Mouse (Mus musculus) embryo, embryonic 10 days (tissue): Measurements from ENCODE around the gene Pamr1.

Experiments used
- DNase-seq: peaks from one replicate; pipeline ENCODE4 v3.0.0-alpha.2; 2015; ENCODE audit warnings: low spot score

Gene Pamr1

GRCm38 (mm10) chr2:102549611-102550266 lies at the start of gene Pamr1:
Gene Pamr1 (plus strand): TSS chr2:102550012.
- DNase-seq = peak; percentile 69

DNA sequence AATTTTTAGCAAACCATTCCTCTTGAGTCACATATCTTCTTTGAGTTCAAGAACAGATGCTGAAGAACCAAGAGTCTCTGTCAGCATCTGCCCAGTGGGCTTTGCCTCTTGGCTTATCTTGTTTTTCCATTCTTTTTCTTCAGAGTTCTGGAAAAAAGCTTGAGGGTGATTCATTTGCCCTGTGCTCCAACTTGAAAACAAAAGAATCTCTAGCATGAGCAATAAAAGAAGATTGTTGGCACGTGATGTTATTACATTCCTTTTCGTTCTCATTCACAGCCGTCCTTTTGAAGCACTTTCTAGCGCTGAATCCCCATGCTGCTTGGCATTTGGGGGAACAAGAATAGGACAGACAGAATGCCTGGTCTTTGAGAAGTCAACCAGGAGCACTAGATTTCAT lies 42.2 kb upstream of the Pamr1 start:
- DNase-seq = no peak

DNA sequence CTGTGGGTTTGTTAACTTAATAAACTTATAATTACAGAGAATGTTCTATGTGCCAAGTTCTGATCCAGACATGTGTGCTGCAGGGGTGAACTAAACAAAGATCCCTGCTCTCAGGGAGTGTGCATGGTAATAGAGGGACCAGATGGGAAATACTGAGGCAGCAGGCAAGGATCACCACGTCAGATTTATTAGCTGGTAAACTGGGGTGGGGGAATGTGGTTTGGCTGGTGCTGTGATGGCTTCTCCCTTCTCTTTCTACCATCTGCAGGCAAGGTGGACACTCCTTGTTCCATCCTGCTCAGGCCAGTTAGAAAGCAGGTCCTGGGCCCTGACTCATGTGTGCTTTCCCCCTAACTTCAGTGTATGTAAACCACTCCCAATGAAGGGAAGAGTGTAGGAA lies 41.7 kb upstream of the Pamr1 start:
- no peak for DNase-seq

DNA sequence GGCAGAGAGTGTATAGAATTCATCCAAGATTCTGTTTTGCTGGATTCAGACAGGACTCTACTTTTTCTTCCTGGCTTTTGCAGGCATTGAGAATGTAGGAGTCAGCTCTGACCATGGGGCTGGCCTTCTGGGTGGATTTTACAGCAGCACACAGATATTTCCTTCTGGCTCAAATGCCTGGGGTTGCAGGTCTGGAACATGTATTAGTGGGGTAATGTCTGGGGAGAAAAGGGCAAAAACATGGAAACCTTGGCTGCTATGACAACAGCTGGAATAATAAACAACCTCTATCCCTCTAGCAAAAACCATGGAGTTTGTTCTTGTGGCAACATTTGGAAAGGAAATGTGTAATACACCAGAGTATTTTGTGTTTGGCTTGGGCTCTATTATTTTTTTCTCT lies 29.9 kb upstream of the Pamr1 start:
- DNase-seq = no peak

DNA sequence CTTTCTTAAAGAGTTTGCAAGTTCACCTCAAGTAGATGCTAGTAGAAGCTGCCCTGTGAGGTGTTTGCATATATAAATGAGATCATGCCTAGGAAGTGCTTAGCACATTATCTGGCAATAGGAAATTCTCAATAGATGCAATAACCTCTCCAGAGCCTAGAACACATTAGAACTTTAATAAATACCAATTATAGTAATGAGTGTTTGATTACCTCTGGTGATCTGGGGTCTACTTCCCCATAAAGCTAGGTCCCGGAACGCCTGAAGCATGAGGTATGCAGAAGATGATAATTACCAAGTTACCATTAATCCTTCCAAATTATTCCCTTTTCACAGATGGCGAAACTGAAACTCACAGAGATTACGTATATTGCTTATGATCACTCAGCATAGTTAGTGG lies 22.2 kb upstream of the Pamr1 start:
- no peak for DNase-seq

- no peak for DNase-seq
Observed at GRCm38 (mm10) chr2:102533437-102533836, 16.4 kb upstream of the Pamr1 start.

DNA sequence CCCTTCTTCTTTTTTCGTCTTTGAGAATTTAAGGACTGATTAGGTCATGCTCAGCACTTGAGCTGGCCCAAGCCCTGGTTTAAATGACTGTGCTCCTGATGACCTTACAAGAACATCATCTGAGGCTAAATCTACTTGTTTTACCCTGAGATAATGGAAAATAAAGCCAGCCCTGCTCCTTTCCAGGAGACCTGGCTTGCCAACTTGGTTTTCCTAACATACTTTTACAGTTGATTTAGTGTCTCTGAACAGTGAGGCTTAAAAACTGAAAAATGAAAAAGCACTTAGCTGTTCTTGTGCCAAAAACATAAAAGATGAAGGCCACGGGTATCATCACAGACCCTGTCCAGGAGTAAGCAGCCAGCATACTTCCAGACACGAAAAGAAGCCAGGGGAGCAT lies 13.0 kb upstream of the Pamr1 start:
- DNase-seq = no peak

DNA sequence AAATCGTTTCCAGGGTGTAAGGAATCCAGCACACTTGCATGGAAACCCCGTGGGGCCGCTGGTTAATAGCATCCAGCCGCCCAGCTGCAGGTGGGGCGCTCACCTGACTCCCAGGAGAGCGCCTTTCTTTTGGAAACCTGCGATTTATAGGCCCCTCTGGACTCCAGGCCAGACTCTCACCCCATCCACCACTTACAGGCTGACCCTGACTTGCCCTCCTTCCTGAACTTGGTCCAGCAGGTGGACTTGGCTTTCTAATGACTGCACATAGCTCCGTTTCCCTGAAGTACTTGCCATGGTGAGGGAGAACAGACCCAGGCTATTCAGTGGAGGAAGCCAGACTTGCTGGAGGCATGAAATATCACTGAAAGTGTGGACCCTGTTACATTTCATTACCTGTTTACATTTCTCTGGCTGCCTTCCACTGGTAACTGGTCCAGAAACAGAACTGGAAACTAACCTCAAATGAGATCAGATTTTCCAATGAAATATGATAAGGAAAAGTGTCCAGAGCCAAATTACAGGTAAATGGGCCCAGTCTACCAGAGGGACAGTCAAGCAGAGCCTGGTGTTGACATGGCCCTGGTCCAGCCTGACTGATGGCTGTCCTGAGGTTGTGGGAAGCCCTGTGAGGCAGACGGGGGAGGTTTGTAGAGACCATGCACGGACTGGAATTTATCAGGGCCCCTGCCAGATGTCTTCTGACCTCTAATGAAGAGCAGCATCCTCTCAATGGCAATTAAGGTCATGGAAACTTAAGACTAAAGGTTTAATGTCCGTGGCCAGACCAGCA lies 9.2 kb upstream of the Pamr1 start:
- DNase-seq = no peak

DNA sequence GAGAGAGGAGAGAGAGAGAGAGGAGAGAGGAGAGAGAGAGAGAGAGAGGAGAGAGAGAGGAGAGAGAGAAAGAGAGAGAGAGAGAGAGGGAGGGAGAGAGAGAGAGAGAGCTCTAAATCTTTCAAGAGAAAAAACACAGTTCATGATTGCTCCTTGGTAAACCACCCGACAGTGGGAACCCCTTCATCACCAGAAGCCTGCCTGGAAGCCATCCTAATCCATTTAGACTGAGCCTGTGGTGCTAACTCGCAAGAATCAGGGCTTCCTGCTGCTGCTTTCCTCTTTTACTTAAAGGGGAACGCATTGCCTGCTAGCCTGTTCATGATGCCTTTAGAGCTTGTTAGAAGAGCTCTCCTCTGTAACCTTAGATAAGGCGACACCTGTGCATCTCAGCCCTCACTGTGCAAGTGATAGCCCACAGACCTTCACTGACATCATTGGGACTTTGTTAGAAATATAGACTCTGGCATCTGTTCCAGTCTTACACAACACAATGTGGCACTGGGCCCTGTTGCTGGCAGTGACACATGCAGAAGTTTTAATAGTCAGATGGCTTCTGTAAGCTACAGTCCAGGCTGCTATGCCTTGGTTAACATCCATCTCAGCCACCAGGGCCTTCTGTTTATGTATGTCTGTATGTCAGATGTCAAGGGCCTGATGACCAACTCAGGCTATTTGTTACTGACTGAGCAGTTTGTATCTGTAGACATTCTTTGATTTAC lies 8.2 kb upstream of the Pamr1 start:
- no peak for DNase-seq

GRCm38 (mm10) chr2:102543961-102544719 lies 5.7 kb upstream of the Pamr1 start:
- DNase-seq = no peak

DNA sequence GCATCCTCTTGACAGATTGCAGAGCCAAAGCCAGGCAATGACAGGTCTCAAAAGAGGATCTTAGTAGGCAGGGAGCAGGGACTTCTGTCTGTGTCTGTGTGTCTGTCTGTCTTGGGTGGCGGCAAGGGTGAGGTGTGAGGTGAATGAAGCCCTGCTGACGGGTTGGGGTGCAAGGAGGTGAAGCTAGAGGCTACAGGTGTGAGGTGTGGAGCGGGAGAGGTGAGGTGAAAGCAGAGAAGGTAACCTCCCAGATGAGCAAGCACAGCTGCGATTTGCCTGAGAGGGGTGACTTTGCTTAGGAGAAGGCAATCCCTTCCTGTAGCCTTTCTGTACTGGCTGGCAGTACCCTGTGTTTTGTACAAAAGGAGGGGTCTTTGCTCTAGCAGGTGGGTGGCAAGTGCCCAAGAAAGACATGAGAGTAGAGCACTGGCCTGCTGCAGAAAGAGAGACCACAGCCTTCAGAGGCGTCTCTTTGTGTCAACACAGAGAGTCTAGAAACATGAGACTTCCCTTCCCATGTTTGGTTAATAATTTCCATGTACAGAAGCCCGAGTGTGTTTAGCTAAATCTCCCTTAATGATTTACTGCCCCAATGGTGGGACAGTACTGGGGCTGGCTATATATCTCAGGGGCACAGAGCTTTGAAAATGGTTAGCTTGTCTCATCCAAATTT lies 1.2 kb downstream of the Pamr1 start:
- DNase-seq = no peak

DNA sequence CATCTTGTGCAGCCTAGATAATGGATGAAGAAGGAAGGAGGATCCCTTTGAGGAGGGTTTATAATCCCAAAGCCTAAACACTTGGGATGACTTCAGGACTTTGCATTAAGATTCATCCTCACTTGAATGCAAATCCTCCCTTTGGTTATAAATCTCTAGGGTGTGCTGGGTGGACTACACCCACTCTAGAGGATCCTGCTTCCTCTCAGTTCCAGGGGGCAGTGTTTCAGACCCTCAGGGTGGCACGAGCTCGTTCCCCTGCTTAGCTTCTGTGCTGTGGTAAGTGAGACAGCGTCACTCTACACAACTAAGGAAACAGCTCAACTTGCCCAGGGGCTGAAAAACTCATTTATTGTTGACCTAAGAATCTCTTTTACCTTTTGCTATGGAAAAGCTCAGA lies 1.8 kb downstream of the Pamr1 start:
- DNase-seq = no peak

- DNase-seq = peak; percentile 24
Observed at GRCm38 (mm10) chr2:102552095-102552537, 2.3 kb downstream of the Pamr1 start.

- DNase-seq = no peak
Observed at GRCm38 (mm10) chr2:102557085-102557484, 7.3 kb downstream of the Pamr1 start.

DNA sequence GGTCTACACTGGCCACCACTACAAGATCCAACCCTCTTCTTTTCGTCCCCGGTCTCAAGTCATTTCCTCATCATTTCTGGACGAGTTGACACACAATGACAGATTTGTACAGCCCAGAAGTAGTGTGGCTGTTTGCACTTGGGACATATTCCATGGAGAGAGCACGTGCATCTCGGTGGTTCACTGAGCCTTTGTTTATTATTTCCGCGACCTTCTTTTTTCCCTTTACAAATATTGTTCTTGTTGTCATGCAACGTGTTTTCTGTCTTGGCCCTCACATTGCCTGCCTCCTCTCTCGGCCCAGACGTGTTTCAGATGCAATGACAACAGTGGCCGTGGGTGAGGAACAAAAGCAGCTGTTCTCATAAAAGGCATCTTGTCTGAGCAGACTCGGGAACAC lies 9.2 kb downstream of the Pamr1 start:
- no peak for DNase-seq

- no peak for DNase-seq
Observed at GRCm38 (mm10) chr2:102563848-102564247, 14.0 kb downstream of the Pamr1 start.

GRCm38 (mm10) chr2:102579248-102579647 lies 29.4 kb downstream of the Pamr1 start:
- DNase-seq = no peak

DNA sequence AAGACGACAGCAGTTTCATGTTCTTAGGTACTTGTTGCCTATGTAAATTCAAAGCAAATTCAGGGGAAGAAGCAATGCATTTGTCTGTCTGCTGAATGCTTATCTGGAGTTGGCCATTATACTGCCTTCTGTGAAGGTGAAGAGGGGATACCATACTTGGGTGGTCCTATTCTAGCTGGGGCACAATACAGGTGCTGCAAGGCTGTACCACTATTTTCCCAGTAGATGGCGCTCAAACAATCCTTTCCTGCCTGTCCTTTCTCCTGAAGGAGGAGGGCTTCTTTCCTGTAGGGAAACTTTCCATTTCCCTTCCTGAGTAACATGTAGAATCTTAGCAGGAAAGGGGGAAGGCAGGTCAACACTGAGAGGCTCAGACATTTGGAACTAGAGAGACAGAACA lies 40.2 kb downstream of the Pamr1 start:
- peak; percentile 77 for DNase-seq

- DNase-seq = no peak
Observed at GRCm38 (mm10) chr2:102594535-102594934, 44.7 kb downstream of the Pamr1 start.

DNA sequence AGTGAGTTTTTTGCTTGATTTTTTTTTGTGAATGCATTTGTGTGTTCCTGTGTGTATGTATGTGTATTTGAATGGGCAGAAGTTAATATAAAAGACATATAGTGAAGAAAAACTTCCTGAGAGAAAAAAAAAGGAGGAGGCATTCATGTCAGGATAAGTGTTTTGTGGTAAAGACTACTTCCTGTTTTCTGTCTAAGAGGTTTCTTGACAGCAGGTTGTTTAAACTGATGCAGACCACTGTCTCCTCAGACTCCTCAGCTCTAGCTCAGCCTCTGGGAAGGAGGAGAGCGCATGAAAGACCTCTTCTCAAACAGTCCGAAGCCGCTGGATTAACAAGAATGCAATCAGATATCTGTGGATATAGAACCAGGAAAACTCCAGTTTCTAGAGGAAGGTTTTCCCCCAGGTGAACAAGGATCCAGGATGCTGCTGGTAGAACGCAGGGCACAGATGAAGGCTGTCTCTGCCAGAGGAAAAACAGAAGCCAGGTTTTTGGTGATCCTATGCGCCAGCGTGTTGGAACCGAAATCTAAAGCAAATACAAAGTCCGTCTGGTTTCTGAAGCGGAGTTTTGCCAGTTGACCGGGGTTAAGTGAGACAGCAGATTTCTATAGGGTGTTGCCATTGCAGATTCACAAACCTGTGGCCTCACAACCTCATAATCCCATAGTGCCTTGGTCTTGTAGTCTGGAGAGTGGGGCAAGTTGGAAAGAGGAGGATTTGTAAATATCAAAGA lies 45.8 kb downstream of the Pamr1 start:
- no peak for DNase-seq
